Mouse (Mus musculus) yolk sac, embryonic 10.5 days (tissue): ENCODE results near the gene Ccdc187.
A peak's percentile ranks its signal among the peaks of the same experiment; 100 is the strongest.

ENCODE experiments used
- DNase-seq: peaks from one replicate; pipeline ENCODE4 v3.0.0-alpha.2; 2017; ENCODE audit warnings: low spot score

Ccdc187 gene

DNA sequence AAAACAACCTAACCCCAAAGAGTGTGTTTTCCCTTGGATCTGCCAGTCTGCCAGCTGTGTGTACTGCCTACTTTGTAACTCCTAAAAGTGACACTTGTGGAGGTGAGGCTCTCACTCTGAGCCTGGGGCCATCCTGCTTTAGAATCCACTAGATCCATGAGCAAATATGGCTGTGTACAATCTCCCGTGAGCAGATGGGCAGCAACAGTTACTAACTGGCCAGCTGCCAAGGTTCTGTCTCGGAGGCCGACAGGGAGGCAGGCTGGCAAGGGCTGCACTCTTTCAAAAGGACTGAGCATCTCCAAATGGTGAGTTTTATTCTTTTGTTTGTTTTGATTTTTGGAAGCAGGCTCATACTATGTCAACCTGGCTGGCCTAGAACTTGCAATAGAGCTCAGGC, 79.8 kb downstream of the Ccdc187 start:
- DNase-seq, result no peak

DNA sequence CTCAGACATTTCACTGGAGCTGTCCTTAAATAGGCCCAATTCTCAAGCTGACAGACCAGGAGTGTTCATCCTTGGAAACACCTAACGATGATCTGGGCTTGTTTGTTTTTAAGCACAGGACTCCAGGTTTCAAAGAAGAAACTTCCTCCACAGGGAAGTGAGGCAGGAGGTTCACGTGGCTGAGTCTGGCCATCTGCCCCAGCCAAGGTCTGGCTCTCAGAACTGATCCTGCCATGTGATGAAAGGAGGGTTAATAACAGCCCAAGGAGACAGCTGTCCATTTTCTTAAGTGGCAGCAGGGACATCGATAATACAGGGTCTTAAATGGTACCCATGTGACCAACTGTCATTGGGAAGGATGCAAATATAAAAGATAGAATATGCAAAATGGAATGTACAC, 84.8 kb downstream of the Ccdc187 start:
- DNase-seq, result no peak

DNA sequence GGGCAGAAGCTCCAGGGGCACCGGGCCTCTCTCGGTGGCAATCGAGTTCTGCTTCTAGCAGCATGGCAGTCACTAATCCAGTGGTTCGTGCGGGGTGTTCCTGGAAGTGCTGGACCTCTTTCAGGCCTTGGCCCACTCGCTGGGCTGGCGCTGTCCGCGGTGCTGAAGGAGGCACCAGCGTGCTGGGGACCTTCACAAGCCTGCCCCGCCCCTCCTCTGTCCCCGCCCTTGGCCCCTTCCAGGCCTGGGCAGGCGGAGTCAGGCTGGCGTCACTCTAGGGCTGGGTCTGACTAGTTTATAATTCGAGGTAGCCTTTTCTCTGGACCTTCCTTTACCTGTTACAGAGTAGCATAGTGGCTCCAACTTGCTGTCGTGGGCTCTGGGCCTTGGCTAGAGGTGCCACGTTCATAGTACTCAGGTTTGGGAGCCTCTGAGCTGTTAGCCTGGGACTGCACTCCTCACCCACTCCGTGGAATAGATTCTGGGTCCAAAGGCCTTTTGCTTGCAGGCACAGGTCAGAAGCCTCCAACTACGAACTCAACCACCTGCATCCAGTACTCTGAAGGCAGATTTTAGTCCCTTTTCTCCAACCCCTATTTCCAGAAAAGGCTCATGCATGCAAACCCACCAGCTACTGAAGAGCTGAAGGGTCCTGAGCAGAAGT, 86.1 kb downstream of the Ccdc187 start, which contains the start of gene Lhx3:
Gene Lhx3, minus strand, starts transcription at position 164 of the 664 bp plus-strand sequence.
- DNase-seq, result peak; percentile 87

GRCm38 (mm10) chr2:26207559-26207958, 86.8 kb downstream of the Ccdc187 start:
- DNase-seq, result no peak

- DNase-seq, result no peak
Observed at GRCm38 (mm10) chr2:26205761-26206160, 88.6 kb downstream of the Ccdc187 start.

DNA sequence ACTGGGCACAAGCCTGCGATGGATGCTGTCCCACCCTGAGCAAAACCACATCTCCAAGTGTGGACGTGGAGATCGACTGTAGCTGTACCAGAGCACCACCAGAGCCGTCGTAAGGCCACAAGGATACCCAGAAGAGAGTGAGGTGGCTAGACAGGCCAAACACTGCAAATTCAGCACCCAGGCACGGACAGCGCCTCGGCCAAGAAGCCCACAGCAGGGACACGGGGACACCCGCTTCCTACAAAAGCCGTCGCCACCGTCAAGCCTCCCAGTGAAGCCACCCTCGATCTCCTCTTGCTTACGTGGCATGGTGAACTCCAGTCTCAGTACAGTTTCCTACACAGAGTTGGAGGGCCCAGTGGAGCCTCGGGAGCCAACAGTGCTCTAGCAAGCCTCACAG, 89.2 kb downstream of the Ccdc187 start:
- DNase-seq, result peak; percentile 38

GRCm38 (mm10) chr2:26202849-26203475, 91.4 kb downstream of the Ccdc187 start:
- DNase-seq, result no peak

GRCm38 (mm10) chr2:26201926-26202848, 92.2 kb downstream of the Ccdc187 start:
- no peak for DNase-seq

DNA sequence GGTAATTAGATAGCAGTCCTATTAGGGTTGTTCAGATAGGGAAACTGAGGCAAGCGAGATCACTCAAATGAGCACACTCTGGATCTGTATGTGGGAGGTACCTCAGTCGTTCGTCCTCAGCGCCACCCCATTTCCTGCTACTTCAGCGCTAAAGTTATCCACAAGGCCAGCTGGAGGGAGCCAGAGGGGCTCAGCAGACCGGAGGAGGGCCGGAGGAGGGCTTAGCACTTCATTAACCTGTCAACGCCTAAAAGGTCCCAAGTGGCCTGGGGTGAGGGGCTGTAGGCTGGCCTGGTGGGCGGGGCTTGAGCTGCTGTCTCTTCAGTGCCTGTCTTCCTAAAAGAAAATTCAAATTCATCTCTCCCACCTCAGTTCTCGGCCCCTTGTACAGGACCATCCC, 95.9 kb downstream of the Ccdc187 start:
- no peak for DNase-seq

DNA sequence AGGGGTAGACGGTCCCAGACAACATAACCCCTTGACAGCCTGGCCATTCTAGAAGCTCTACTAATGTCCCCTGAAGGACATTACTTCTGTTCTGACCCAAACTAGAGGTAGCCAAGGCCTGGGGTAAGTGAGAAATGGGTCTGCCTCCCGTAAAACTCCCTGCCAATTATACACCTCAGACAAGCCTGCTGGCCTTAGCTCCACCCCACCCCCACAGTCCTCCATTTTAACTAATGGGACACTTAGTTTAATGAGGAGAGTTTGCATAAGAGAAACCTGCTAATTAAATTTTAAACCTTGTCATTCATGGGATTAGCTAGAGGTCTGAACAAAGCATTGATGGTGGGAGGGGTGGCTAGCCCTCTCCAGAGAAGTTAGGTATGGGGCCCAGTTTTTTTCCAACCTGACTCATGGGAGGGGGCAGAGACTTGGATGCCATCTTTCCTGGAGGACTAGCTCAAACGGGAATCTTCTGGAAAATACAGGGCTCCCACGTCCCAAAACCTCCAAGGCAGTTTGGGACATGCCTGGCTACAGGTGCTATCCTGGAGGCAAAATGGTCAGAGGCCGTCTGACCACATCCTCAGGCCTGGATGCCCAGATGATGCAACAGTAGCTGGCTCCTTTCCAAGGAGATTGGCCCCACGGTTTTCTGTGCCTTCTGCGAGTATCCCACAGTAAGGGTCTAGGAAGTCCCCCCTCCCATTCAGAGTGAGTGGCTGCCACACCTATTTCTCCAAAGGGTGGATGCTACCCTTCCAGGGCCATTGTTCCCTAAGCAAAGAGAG, 99.6 kb downstream of the Ccdc187 start:
- DNase-seq, result no peak
